Mouse (Mus musculus): ENCODE data around the gene Scmh1. TPM values are rescaled to one million over a fixed set of nuclear protein-coding genes. Genes with fewer than 3 reads are reported as not detected.

Gene Scmh1
- polyA plus RNA-seq, 1 experiment from 2014 or later = 36.8 TPM

- H3K27ac ChIP-seq (replicated peaks) = no peak overlapping the region
- no peak overlapping the region for H3K4me3 ChIP-seq
- no peaks in the 10 kb centered on the region for H3K9me3 ChIP-seq (replicated peaks)
- H3K4me1 ChIP-seq = peaks cover 8% of the 10 kb centered on the region; the same call in 1 of the 2 replicates
- no peak for DNase-seq (ENCODE audit: low spot score)
- peaks cover 3% of the 10 kb centered on the region; the same call in 1 of the 2 replicates for H3K36me3 ChIP-seq
- H3K27me3 ChIP-seq (ENCODE audit: low read depth, poor library complexity, severe bottlenecking) = no peaks in the 10 kb centered on the region
These were observed 15.1 kb downstream of the Scmh1 start for GRCm38 (mm10) chr4:120420193-120420592.

GRCm38 (mm10) chr4:120420685-120421084 is 15.6 kb downstream of the Scmh1 start:
- Histone ChIP-seq H3K36me3 (peaks cover 3% of the 10 kb centered on the region; the same call in 1 of the 2 replicates), H3K9me3 (replicated peaks) (no peaks in the 10 kb centered on the region), H3K4me1 (peaks cover 8% of the 10 kb centered on the region; the same call in 1 of the 2 replicates), H3K27ac (replicated peaks) (no peak overlapping the region), H3K27me3 (ENCODE audit: low read depth, poor library complexity, severe bottlenecking) (no peaks in the 10 kb centered on the region), H3K4me3 (no peak overlapping the region)
- DNase-seq (ENCODE audit: low spot score) = no peak

- no peaks in the 10 kb centered on the region for H3K9me3 ChIP-seq (replicated peaks)
- peaks cover 5% of the 10 kb centered on the region for H3K4me1 ChIP-seq
- H3K4me3 ChIP-seq = no peak overlapping the region
- no peaks in the 10 kb centered on the region for H3K36me3 ChIP-seq
- DNase-seq (ENCODE audit: low spot score) = no peak
- no peak overlapping the region for H3K27ac ChIP-seq (replicated peaks)
- H3K27me3 ChIP-seq (ENCODE audit: low read depth, poor library complexity, severe bottlenecking) = no peaks in the 10 kb centered on the region
These were observed 25.5 kb downstream of the Scmh1 start for GRCm38 (mm10) chr4:120430601-120431000.

GRCm38 (mm10) chr4:120432599-120433373 is 27.7 kb downstream of the Scmh1 start:
- Histone ChIP-seq H3K27ac (replicated peaks) (no peak overlapping the region), H3K9me3 (replicated peaks) (no peaks in the 10 kb centered on the region), H3K36me3 (no peaks in the 10 kb centered on the region), H3K4me1 (peaks cover 5% of the 10 kb centered on the region), H3K4me3 (no peak overlapping the region), H3K27me3 (ENCODE audit: low read depth, poor library complexity, severe bottlenecking) (no peaks in the 10 kb centered on the region)
- DNase-seq (ENCODE audit: low spot score) = no peak
- WGBS = 68% methylated on average over 11 of the region's 11 CpGs

- H3K4me3 ChIP-seq = no peak overlapping the region
- peaks cover 5% of the 10 kb centered on the region for H3K36me3 ChIP-seq
- H3K27me3 ChIP-seq (ENCODE audit: low read depth, poor library complexity, severe bottlenecking) = no peaks in the 10 kb centered on the region
- no peaks in the 10 kb centered on the region for H3K9me3 ChIP-seq (replicated peaks)
- no peaks in the 10 kb centered on the region for H3K4me1 ChIP-seq
- 87% methylated on average over 4 of the region's 4 CpGs for WGBS
- H3K27ac ChIP-seq (replicated peaks) = no peak overlapping the region
- DNase-seq (ENCODE audit: low spot score) = no peak
These were observed 56.7 kb downstream of the Scmh1 start for GRCm38 (mm10) chr4:120461741-120462140.

- H3K9me3 ChIP-seq (replicated peaks) = no peaks in the 10 kb centered on the region
- H3K27ac ChIP-seq (replicated peaks) = no peak overlapping the region
- 94% methylated on average over 2 of the region's 2 CpGs for WGBS
- H3K4me3 ChIP-seq = no peak overlapping the region
- no peak for DNase-seq (ENCODE audit: low spot score)
- no peaks in the 10 kb centered on the region for H3K27me3 ChIP-seq (ENCODE audit: low read depth, poor library complexity, severe bottlenecking)
- H3K4me1 ChIP-seq = no peaks in the 10 kb centered on the region
- peaks cover 55% of the 10 kb centered on the region for H3K36me3 ChIP-seq
These were observed 67.9 kb downstream of the Scmh1 start for GRCm38 (mm10) chr4:120472946-120473345.

GRCm38 (mm10) chr4:120487707-120488106 is 82.6 kb downstream of the Scmh1 start:
- DNase-seq (ENCODE audit: low spot score) = no peak
- Histone ChIP-seq H3K36me3 (peaks cover 46% of the 10 kb centered on the region), H3K4me1 (no peaks in the 10 kb centered on the region), H3K27ac (replicated peaks) (no peak overlapping the region), H3K27me3 (ENCODE audit: low read depth, poor library complexity, severe bottlenecking) (no peaks in the 10 kb centered on the region), H3K4me3 (no peak overlapping the region), H3K9me3 (replicated peaks) (no peaks in the 10 kb centered on the region)
- WGBS = 57% methylated on average over 1 of the region's 1 CpGs

GRCm38 (mm10) chr4:120506955-120507354 is 101.9 kb downstream of the Scmh1 start:
- no peaks in the 10 kb centered on the region; the same call in 1 of the 2 replicates for H3K9me3 ChIP-seq (replicated peaks)
- no peak overlapping the region for H3K27ac ChIP-seq (replicated peaks)
- no peak overlapping the region for H3K4me3 ChIP-seq
- H3K4me1 ChIP-seq = no peaks in the 10 kb centered on the region
- H3K36me3 ChIP-seq = peaks cover 60% of the 10 kb centered on the region
- no peak for DNase-seq (ENCODE audit: low spot score)
- 82% methylated on average over 1 of the region's 1 CpGs for WGBS
- H3K27me3 ChIP-seq (ENCODE audit: low read depth, poor library complexity, severe bottlenecking) = no peaks in the 10 kb centered on the region

GRCm38 (mm10) chr4:120511203-120511602 is 106.1 kb downstream of the Scmh1 start:
- H3K27me3 ChIP-seq (ENCODE audit: low read depth, poor library complexity, severe bottlenecking) = no peaks in the 10 kb centered on the region
- H3K27ac ChIP-seq (replicated peaks) = no peak overlapping the region
- no peak for DNase-seq (ENCODE audit: low spot score)
- H3K4me1 ChIP-seq = no peaks in the 10 kb centered on the region
- no peak overlapping the region for H3K4me3 ChIP-seq
- H3K36me3 ChIP-seq = peaks cover 65% of the 10 kb centered on the region
- no peaks in the 10 kb centered on the region; the same call in 1 of the 2 replicates for H3K9me3 ChIP-seq (replicated peaks)
- WGBS = 94% methylated on average over 4 of the region's 4 CpGs

- Histone ChIP-seq H3K27me3 (ENCODE audit: low read depth, poor library complexity, severe bottlenecking) (no peaks in the 10 kb centered on the region), H3K27ac (replicated peaks) (no peak overlapping the region), H3K9me3 (replicated peaks) (no peaks in the 10 kb centered on the region; the same call in 1 of the 2 replicates), H3K4me3 (no peak overlapping the region), H3K4me1 (no peaks in the 10 kb centered on the region), H3K36me3 (peaks cover 65% of the 10 kb centered on the region)
- DNase-seq (ENCODE audit: low spot score) = no peak
- 89% methylated on average over 2 of the region's 2 CpGs for WGBS
These were observed 109.3 kb downstream of the Scmh1 start for GRCm38 (mm10) chr4:120514366-120514765.

GRCm38 (mm10) chr4:120516491-120516890 is 111.4 kb downstream of the Scmh1 start:
- Histone ChIP-seq H3K27me3 (ENCODE audit: low read depth, poor library complexity, severe bottlenecking) (no peaks in the 10 kb centered on the region), H3K27ac (replicated peaks) (no peak overlapping the region), H3K4me3 (no peak overlapping the region), H3K36me3 (peaks cover 64% of the 10 kb centered on the region), H3K4me1 (no peaks in the 10 kb centered on the region), H3K9me3 (replicated peaks) (no peaks in the 10 kb centered on the region)
- WGBS = 92% methylated on average over 7 of the region's 7 CpGs
- no peak for DNase-seq (ENCODE audit: low spot score)

GRCm38 (mm10) chr4:120516907-120517306 is 111.8 kb downstream of the Scmh1 start:
- no peak overlapping the region for H3K4me3 ChIP-seq
- DNase-seq (ENCODE audit: low spot score) = no peak
- no peaks in the 10 kb centered on the region for H3K4me1 ChIP-seq
- H3K9me3 ChIP-seq (replicated peaks) = no peaks in the 10 kb centered on the region
- 93% methylated on average over 7 of the region's 7 CpGs for WGBS
- no peaks in the 10 kb centered on the region for H3K27me3 ChIP-seq (ENCODE audit: low read depth, poor library complexity, severe bottlenecking)
- no peak overlapping the region for H3K27ac ChIP-seq (replicated peaks)
- peaks cover 66% of the 10 kb centered on the region for H3K36me3 ChIP-seq

GRCm38 (mm10) chr4:120517335-120517734 is 112.3 kb downstream of the Scmh1 start:
- no peak overlapping the region for H3K27ac ChIP-seq (replicated peaks)
- H3K9me3 ChIP-seq (replicated peaks) = no peaks in the 10 kb centered on the region
- no peaks in the 10 kb centered on the region for H3K27me3 ChIP-seq (ENCODE audit: low read depth, poor library complexity, severe bottlenecking)
- DNase-seq (ENCODE audit: low spot score) = no peak
- H3K4me3 ChIP-seq = no peak overlapping the region
- H3K4me1 ChIP-seq = no peaks in the 10 kb centered on the region
- WGBS = 87% methylated on average over 4 of the region's 4 CpGs
- peaks cover 70% of the 10 kb centered on the region for H3K36me3 ChIP-seq
